Mouse (Mus musculus) embryonic facial prominence, embryonic 11.5 days (tissue): ENCODE data around the gene Prrt4. TPM values are rescaled to one million over a fixed set of nuclear protein-coding genes. Genes with fewer than 3 reads are reported as not detected.

Experiments
- ATAC-seq: fragments of 200-750 bp; cut with Nextera tagmentation; replicated peaks from 2 replicates; pipeline ENCODE4 v1.8.0; 2017; ENCODE audit warnings: low read depth; ENCODE audit not compliant: insufficient number of reproducible peaks, low FRiP score, low TSS enrichment
- DNase-seq: peaks from one replicate; pipeline ENCODE4 v3.0.0-alpha.2; 2015; ENCODE audit warnings: low spot score
- H3K27ac ChIP-seq: fragments of 300-500 bp; sonication (generic); replicated peaks from 2 replicates; pipeline ENCODE4 v1.5.1; 2014; ENCODE audit warnings: mild to moderate bottlenecking, low read depth, low read length, control low read depth
- H3K27me3 ChIP-seq: fragments of 300-500 bp; sonication (generic); 2 replicates; pipeline ENCODE4 v1.6.1; 2014; ENCODE audit warnings: mild to moderate bottlenecking, low read length, moderate library complexity, mixed read lengths; ENCODE audit not compliant: control insufficient read depth, insufficient read depth
- H3K36me3 ChIP-seq: fragments of 300-500 bp; sonication (generic); replicated peaks from 2 replicates; pipeline ENCODE4 v1.6.1; 2014; ENCODE audit warnings: low read depth, mild to moderate bottlenecking, low read length, moderate library complexity, mixed read lengths; ENCODE audit not compliant: control insufficient read depth, insufficient read depth
- H3K4me1 ChIP-seq: fragments of 300-500 bp; sonication (generic); 2 replicates; pipeline ENCODE4 v1.6.1; 2014; ENCODE audit warnings: low read length, mixed read lengths; ENCODE audit not compliant: control insufficient read depth, insufficient read depth
- H3K4me2 ChIP-seq: fragments of 300-500 bp; sonication (generic); 2 replicates; pipeline ENCODE4 v1.6.1; 2014; ENCODE audit warnings: low read depth, mild to moderate bottlenecking, control low read depth, low read length, moderate library complexity
- H3K4me3 ChIP-seq: fragments of 300-500 bp; sonication (generic); 2 replicates; pipeline ENCODE4 v1.5.1; 2014; ENCODE audit warnings: low read depth, low read length, control low read depth
- H3K9ac ChIP-seq: fragments of 300-500 bp; sonication (generic); replicated peaks from 2 replicates; pipeline ENCODE4 v1.6.1; 2014; ENCODE audit warnings: mild to moderate bottlenecking, control low read depth, low read length
- H3K9me3 ChIP-seq: fragments of 300-500 bp; sonication (generic); replicated peaks from 2 replicates; pipeline ENCODE4 v1.6.1; 2016; ENCODE audit warnings: mild to moderate bottlenecking, low read length, inconsistent platforms, mixed read lengths; ENCODE audit not compliant: control insufficient read depth
- WGBS: fragments of 180-500 bp; shearing (Covaris S2); extraction: QIAGEN DNeasy Blood & Tissue Kit; methylation state at CpG from one replicate; pipeline ENCODE4 v1.1.7; 2014; 5-methylcytosine and 5-hydroxymethylcytosine counted together
- microRNA-seq: library from miRNA; unstranded; fragments of <30 nt; microRNA quantifications from one replicate; pipeline ENCODE4, GENCODE M21; 2016; ENCODE audit warnings: borderline number of aligned reads
- polyA plus RNA-seq: library from polyadenylated mRNA; unstranded; fragments of >200 nt; fragmentation: Nextera tagmentation; extraction: Ambion mirVana; gene quantifications from 2 replicates; pipeline ENCODE4 v1.2.1, GENCODE M21; 2014

Prrt4 gene
- polyA plus RNA-seq, 1 experiment from 2014 or later, result 1.3 TPM

DNA sequence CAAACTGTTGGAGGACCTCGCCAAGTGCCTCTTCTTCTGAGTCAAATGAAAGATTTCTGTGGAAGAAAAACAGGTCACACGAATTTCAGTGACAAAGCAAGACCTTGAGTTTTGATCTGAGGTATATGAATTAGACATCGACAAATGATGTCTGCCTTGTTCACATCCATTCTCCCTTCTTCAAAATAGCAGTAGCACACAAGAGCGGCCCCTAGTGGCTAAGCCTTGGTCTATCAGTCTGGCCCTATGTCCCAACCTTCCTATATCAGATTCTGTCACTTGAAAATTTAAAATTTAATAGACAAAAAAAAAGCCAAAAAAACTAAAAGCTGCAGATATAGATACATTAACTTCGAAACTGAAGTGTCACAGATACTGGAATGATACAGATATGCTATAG is 35.8 kb downstream of the Prrt4 start:
- Histone ChIP-seq H3K4me3 (no peak overlapping the region), H3K4me2 (no peak overlapping the region), H3K27ac (no peak overlapping the region), H3K27me3 (no peaks in the 10 kb centered on the region), H3K9ac (no peak overlapping the region), H3K4me1 (no peaks in the 10 kb centered on the region), H3K9me3 (no peaks in the 10 kb centered on the region), H3K36me3 (no peaks in the 10 kb centered on the region; the same call in 1 of the 2 replicates)
- ATAC-seq (no peak), DNase-seq (peak; percentile 74)
- 44% methylated on average over 5 of the region's 5 CpGs for WGBS

GRCm38 (mm10) chr6:29137441-29137840 is 41.9 kb downstream of the Prrt4 start:
- WGBS, result 94% methylated on average over 9 of the region's 9 CpGs
- no peak overlapping the region for H3K4me2 ChIP-seq
- H3K36me3 ChIP-seq, result no peaks in the 10 kb centered on the region; the same call in 1 of the 2 replicates
- H3K9me3 ChIP-seq, result no peaks in the 10 kb centered on the region
- ATAC-seq (no peak), DNase-seq (no peak)
- H3K27me3 ChIP-seq, result no peaks in the 10 kb centered on the region
- H3K27ac ChIP-seq, result no peak overlapping the region
- no peaks in the 10 kb centered on the region for H3K4me1 ChIP-seq
- no peak overlapping the region for H3K4me3 ChIP-seq
- no peak overlapping the region for H3K9ac ChIP-seq

GRCm38 (mm10) chr6:29133100-29133499 is 46.3 kb downstream of the Prrt4 start:
- Histone ChIP-seq H3K27me3 (no peaks in the 10 kb centered on the region), H3K9me3 (no peaks in the 10 kb centered on the region), H3K4me1 (no peaks in the 10 kb centered on the region), H3K4me3 (no peak overlapping the region), H3K36me3 (peaks cover 5% of the 10 kb centered on the region), H3K9ac (no peak overlapping the region), H3K27ac (no peak overlapping the region), H3K4me2 (no peak overlapping the region)
- DNase-seq, result no peak
- 92% methylated on average over 9 of the region's 9 CpGs for WGBS
- ATAC-seq, result no peak

DNA sequence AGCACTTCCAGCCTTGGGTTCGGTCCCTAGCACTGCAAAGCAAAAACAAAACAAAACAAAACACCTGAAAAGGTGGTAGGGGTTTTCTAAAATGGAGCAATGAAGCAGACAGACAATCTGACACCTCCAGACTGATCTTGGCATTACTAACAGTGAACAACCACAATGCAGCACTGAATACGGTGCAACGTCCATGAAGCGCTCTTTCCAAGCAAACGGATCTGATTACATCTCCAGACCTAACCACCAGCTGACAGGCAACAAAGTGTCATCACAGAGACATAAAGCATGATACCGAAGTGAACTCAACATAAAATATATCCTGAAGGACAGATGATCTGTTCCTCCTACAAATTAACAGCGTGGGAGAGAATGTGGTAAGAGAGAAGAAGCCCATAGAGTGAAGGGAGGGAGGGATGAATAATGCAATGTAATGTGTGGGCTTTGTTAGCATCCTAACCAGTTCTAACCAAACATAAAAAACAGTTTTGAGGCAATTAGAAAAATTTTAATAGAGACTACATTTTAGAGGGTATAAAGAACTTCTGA is 52.4 kb downstream of the Prrt4 start:
- no peak overlapping the region for H3K4me3 ChIP-seq
- no peak for DNase-seq
- H3K27me3 ChIP-seq, result no peaks in the 10 kb centered on the region
- 91% methylated on average over 7 of the region's 7 CpGs for WGBS
- no peak overlapping the region for H3K27ac ChIP-seq
- H3K36me3 ChIP-seq, result peaks cover 11% of the 10 kb centered on the region
- no peak for ATAC-seq
- no peaks in the 10 kb centered on the region for H3K4me1 ChIP-seq
- H3K4me2 ChIP-seq, result no peak overlapping the region
- H3K9ac ChIP-seq, result no peak overlapping the region
- no peaks in the 10 kb centered on the region for H3K9me3 ChIP-seq

DNA sequence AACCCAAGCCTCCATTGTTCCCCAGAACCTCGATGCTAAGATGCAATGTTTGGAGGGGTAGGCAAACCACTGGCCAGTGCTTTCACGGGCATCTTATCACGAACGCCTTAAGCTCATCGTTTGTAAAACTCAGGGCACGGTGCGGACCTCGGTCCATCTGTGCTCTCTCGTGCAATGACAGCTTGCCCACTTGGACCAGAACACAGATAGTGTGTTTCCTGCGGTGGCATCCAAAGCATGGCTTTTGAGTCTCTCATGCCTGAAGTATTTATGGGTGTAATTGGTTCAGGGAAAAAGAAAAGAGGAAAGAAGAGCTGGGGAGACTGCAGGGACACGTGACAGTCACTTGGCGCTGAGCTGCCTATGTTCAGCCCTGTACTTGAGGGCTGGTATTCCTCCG is 59.4 kb downstream of the Prrt4 start:
- DNase-seq, result no peak
- Histone ChIP-seq H3K4me3 (no peak overlapping the region), H3K9ac (no peak overlapping the region), H3K4me1 (no peaks in the 10 kb centered on the region), H3K9me3 (no peaks in the 10 kb centered on the region), H3K4me2 (no peak overlapping the region), H3K27ac (no peak overlapping the region), H3K36me3 (peaks cover 2% of the 10 kb centered on the region; the same call in 1 of the 2 replicates), H3K27me3 (no peaks in the 10 kb centered on the region)
- WGBS, result 90% methylated on average over 13 of the region's 13 CpGs
- no peak for ATAC-seq

Small RNAs within 50 kb of the gene (microRNA-seq; reads per million reads assigned to microRNA genes)
- gene Gm24303, result not detected

Other genes with a start within 250 kb of the Prrt4 start
- not detected in 2 replicates for gene Lep, start 119.4 kb downstream of the Prrt4 start, polyA plus RNA-seq
- gene Rbm28, start 14.6 kb downstream of the Prrt4 start, polyA plus RNA-seq, result 60.7 and 64.8 TPM in 2 replicates
- gene Impdh1, start 36.8 kb upstream of the Prrt4 start, polyA plus RNA-seq, result 28.1 and 31.7 TPM in 2 replicates
- gene Hilpda, start 92.9 kb upstream of the Prrt4 start, polyA plus RNA-seq, result 35.0 and 41.6 TPM in 2 replicates
- 0.57 and 0.79 TPM in 2 replicates for gene Fam71f2, start 100.0 kb upstream of the Prrt4 start, polyA plus RNA-seq
- gene Fam71f1, start 139.6 kb upstream of the Prrt4 start, polyA plus RNA-seq, result not detected in 2 replicates
- gene Calu, start 168.5 kb upstream of the Prrt4 start, polyA plus RNA-seq, result 323 and 328 TPM in 2 replicates
- 0.27 and 0.28 TPM in 2 replicates for gene Opn1sw, start 208.9 kb upstream of the Prrt4 start, polyA plus RNA-seq
- 17.3 and 22.8 TPM in 2 replicates for gene Ccdc136, start 216.7 kb upstream of the Prrt4 start, polyA plus RNA-seq